Mouse (Mus musculus) WW6 (cell line): ENCODE measurements around the gene Kdm1a.

Experiments used
- DNase-seq: peaks from one replicate; pipeline ENCODE4 v3.0.0-alpha.2; 2013; ENCODE audit warnings: low read depth, low spot score

The Kdm1a gene

DNA sequence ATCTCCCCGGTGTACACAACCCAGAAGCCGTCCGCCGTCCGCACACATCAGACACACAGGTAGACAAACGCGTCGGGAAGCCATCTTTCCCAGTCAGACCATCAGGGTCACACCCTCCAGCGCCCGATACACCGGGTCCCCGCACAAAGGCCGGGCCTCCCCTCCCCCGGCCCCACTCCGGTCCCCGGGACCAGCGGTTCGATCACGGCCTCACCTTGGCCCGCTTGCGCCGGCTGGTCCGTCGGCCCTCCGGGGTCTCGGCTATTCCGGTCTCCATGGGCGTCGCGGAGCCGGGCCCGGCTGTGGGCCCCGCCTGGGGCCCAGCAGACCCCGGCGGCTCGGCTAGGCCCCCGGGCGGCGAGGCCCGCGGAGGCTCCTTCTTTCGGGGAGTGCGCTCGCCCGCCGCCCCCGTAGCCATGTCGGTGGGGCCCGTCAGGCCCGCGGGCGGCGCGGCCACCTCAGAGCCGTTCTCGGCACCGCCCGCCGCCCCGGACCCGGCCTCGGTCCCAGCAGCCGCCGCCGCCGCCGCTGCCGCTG, 437 bp downstream of the Kdm1a start:
- DNase-seq, result no peak

DNA sequence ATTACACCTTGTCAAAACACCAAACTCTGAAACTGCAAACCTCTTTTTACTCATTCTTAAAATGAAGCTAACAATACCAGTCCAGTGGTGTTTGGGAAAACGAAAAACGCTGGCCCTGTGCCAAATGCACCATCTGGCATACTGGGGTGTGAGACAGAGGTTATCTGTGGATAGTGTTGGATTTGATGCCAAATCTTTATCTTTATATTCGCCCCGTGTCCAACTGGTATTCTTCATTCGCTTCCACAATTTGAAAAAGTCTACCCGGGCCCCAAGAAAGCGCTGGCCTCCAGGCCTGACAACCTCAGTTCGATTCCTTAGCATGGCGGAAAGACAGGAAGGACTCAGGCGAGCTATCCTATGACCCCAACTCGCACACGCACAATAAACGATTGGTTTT, 1.0 kb downstream of the Kdm1a start:
- DNase-seq, result no peak

- no peak for DNase-seq
Measured at GRCm38 (mm10) chr4:136600536-136600935, 2.0 kb downstream of the Kdm1a start.

DNA sequence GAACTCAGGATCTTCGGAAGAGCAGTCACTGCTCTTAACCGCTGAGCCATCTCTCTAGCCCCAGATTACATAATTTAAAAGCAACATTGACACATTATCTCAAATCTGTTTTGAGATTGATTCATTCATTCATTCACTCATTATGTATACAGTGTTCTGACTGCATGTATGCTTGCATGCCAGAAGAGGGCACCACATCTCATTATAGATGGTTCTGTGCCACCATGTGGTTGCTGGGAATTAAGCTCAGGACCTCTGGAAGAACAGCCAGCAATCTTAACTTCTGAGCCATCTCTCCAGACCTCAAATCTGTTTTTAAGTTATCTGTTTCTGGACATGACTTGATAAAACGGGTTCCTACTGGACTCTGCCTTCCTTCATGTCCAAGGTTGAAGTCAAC, 2.7 kb downstream of the Kdm1a start:
- peak; percentile 26 for DNase-seq

DNA sequence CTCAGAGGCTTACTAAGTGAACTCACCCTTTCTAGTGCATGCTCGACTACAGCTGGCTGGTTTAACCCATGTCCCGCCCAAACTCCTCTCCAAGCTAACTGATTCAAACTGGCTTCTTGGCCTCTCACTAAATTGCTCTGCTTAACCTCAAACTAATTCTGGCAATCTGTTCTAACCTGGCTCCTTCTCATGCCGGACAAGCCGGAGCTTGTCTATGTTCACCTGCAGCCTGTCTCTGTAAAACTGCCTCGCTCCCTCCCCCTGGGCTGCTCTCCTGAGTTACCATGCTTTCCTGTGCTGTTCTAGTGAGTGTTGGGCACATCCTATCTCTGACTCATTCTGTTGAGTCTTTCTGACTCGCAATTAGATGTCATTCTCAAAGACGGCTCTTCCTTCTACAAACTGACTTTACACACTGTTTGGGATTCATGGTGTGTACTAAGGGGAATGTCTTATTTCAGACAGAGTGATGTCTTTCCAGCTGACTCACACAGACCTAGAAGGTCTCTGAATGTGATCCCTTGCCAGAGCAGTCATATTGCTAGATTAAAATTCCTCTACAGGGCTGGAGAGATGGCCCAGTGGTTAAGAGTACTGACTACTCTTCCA, 4.2 kb downstream of the Kdm1a start:
- no peak for DNase-seq

DNA sequence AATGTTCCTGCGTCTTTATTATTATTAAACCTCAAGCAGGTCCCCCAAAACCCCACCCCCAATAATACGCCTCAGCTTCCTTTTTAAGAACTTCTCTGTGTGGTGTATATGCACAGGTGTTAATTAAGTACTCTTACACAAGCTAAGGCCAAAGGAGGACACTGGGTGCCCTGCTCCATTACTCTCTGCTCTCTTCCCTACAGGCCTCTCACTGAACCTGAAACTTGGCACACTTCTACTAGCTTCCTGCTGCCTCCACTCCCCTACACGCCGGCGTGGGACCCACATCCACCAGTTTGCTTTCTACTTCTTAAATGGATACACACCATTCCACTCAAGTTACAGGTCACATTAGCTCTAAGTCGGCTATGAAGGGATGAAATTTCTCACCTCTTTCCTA, 7.3 kb downstream of the Kdm1a start:
- DNase-seq, result no peak

DNA sequence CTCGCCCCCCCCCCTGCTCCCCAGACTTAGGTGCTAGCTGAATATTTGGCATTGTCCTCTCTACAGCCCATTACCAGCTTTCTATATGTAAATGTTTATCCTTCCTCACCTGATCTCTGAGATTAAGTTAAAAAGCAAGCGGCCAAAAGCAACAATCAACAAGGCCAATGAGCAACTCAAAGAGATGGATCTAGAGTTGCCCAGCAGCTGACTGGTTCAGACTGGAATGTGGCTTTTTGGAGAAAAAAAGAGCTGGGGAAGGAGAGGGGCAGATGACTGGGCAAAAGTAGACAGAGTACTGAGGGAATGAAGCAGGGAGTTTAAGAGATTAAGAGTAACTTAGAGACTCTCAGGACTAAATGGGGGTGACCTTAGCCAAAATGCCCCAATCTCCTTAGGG, 8.5 kb downstream of the Kdm1a start:
- DNase-seq, result no peak

- DNase-seq, result no peak
Measured at GRCm38 (mm10) chr4:136592111-136592510, 10.4 kb downstream of the Kdm1a start.

- no peak for DNase-seq
Measured at GRCm38 (mm10) chr4:136588003-136588402, 14.5 kb downstream of the Kdm1a start.

- no peak for DNase-seq
Measured at GRCm38 (mm10) chr4:136587221-136587827, 15.2 kb downstream of the Kdm1a start.

- DNase-seq, result no peak
Measured at GRCm38 (mm10) chr4:136581885-136582284, 20.6 kb downstream of the Kdm1a start.

GRCm38 (mm10) chr4:136569998-136570397, 32.5 kb downstream of the Kdm1a start:
- DNase-seq, result no peak

DNA sequence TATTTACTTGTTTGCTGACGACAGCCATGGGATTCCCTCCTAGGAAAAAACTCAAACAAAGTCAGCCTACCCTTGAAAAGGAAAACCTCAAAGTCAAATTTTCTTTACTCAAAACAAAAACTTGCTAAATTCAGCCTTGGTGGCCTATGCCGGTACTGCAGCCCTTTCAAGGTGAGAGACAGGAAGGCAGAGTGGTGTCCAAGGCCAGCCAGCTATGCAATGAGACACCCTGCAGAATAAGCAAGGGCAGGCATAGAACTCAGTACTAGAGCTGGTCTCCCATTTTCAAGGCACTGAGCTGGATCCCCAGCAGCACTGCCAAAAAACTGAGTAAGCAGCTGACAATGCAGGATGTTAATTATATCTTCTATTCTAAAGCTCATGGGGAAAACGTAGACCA, 33.9 kb downstream of the Kdm1a start:
- DNase-seq, result no peak

GRCm38 (mm10) chr4:136562755-136563154, 39.8 kb downstream of the Kdm1a start:
- DNase-seq, result no peak

DNA sequence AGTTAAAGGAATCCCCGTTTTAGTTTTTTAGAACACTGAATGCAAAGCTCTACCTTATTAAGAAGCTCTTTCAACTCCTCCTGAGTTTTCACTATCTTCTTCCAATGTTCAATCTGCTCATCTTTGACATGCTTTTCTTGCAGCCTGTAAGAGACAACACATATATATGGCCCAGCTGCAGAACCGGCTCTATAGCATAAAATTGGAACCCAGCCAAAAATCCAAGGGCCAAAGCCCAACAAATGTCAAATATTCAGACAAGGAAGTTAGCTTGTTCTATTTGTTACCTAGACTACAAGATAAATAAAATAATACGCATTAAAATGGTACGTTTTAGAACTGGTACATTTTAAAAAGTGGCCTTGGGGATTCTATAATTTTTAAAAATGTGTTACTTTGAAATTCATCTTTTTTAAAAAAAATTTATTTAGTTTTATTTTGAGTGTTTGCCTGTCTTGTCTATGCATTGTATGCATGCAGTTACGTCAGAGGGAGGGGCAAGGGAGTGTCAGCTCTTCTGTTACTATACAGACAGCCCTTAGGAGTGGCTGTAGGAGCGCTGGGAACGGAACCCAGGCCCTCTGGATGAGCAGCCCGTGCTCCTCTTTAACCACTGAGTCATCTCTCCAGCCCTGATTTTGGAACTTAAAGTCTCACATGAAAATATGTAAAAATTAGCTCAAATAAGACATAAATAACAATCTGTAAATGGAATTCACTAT, 42.1 kb downstream of the Kdm1a start:
- no peak for DNase-seq

DNA sequence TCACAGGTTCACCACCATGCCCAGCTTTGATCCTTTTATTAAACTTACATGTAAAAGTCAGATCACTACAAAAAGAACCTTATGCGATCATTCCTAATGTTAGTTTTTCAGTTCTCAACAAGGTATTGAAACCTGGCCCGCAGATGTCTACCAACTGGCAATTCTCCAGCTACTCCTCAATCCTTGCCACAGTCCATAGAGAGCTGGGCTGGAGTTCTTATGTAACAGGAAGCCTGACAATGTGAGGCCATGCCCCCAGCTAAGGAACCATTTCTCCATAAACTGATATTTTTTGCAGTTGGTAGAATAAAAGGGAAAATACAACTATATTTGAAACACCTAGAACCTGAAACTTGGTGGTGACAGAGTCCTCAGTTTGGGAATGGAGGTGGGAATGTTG, 42.8 kb downstream of the Kdm1a start:
- DNase-seq, result no peak

GRCm38 (mm10) chr4:136557638-136558037, 44.9 kb downstream of the Kdm1a start:
- DNase-seq, result no peak

GRCm38 (mm10) chr4:136553108-136553507, 49.4 kb downstream of the Kdm1a start:
- no peak for DNase-seq

DNA sequence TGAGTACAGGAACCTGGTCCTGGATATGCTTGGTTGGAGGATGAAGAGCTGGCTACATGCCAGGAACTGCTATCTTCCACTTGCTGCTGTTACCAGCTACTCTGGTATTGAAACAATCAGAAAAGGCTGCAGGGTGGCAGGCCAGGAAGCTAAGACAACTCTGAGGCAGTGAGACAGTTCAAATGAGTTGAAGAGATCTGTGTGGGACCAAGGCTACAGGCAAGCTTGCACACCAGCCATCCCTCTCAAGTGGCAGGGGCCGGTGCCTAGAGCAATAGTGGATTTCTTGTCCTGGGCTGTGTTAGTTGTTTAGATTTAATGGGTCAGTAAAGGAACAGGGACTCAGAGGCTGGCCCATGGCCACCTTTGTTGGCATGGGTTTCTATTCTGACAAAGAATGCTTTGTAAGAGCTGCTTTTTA, 54.1 kb downstream of the Kdm1a start:
- DNase-seq, result no peak

GRCm38 (mm10) chr4:136547721-136548120, 54.8 kb downstream of the Kdm1a start:
- DNase-seq, result no peak

- no peak for DNase-seq
Measured at GRCm38 (mm10) chr4:136546279-136547045, 56.1 kb downstream of the Kdm1a start.

DNA sequence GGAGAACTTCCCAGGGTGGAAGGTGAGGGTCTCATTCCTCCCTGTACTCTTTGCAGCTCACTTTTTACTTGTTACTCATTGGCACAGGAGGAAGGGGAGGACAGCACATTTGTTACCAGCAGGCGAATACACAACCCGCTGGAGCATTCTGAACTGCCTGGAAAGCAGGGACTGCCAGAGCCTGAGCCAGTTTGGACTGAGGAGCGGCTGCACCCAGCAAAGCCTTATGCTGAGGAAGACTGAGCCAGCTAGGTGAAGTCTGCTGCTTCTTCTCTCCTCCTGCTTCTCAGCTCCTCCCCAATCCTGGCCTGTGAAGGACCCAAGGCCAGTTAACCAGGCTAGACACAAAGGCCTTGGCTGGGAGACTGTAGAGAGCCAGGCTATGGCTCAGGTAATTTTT, 57.4 kb downstream of the Kdm1a start:
- DNase-seq, result no peak
